Mouse (Mus musculus): ENCODE results near the gene Pigz. TPM values are rescaled to one million over a fixed set of nuclear protein-coding genes. Genes with fewer than 3 reads are reported as not detected.

Gene Pigz
- 2.1 and 2.8 TPM in 2 replicates for polyA plus RNA-seq (2016; fragmentation: Nextera tagmentation; extraction: Ambion mirVana)

DNA sequence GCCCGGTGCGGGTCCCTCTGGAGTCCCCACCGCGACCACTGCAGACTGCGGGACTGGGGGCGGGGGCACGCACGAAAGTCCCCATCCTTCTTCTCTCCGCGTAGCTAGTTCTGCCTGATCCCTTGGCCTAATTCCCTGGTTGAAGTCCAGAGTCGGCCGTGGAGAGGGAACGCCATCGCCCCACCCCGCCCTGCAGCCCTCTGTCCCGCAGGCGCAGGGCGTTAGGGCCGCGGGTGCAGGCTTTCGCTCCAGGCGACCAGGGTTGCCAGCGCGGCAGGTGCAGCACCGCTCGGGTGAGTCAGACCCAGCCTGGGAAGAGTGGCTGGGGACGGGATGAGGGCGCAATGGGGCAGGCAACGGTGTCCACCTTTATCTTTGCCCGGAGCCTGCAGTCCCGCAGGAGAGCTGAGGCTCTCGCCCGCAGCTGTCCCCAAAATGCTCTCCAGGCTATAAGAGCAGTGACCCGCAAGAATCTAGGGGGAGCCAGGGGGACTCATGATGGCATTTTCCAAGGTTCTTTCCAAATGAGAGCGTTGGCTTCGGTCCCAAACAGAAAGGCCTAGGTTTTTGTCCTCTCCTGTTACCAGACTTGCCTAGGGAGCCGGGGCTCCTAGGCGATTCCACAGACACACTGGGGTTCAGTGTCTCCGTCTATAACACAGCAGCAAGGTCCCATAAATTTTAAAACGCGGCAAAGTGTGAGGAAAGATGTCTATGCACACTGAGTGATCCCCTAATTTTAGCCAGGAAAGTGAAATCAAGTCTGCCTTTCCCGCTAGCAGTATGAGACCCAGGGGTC lies at the start of gene Pigz:
Gene Pigz, plus strand, starts transcription at position 101 of the 799 bp plus-strand sequence.
- H3K9me3 ChIP-seq (replicated peaks): no peaks in the 10 kb centered on the region
- no peaks in the 10 kb centered on the region for H3K36me3 ChIP-seq
- H3K27ac ChIP-seq: peak within 1 kb of the TSS; percentile 92
- ATAC-seq (ENCODE audit: low FRiP score): peak; percentile 33
- peak within 1 kb of the TSS; percentile 78 for H3K4me2 ChIP-seq (replicated peaks)
- H3K27me3 ChIP-seq: peaks cover 35% of the 10 kb centered on the region
- H3K4me1 ChIP-seq: peaks cover 33% of the 10 kb centered on the region
- H3K4me3 ChIP-seq: peak within 1 kb of the TSS; percentile 45
- H3K9ac ChIP-seq: peak within 1 kb of the TSS; percentile 58
- WGBS: 5% methylated on average over 42 of the region's 42 CpGs

- Histone ChIP-seq H3K4me2 (replicated peaks) (0 out of 2 replicates have a peak overlapping the region, but pooled peaks have one; percentile 15), H3K4me1 (peaks cover 20% of the 10 kb centered on the region), H3K9ac (no peak overlapping the region), H3K36me3 (no peaks in the 10 kb centered on the region), H3K4me3 (no peak overlapping the region), H3K27ac (no peak overlapping the region), H3K27me3 (no peaks in the 10 kb centered on the region; the same call in 1 of the 2 replicates), H3K9me3 (replicated peaks) (no peaks in the 10 kb centered on the region)
- 27% methylated on average over 6 of the region's 6 CpGs for WGBS
- ATAC-seq (ENCODE audit: low FRiP score): peak; percentile 44; the same call in 1 of the 2 replicates
These were observed 49.7 kb upstream of the Pigz start for GRCm38 (mm10) chr16:31883902-31884301.

DNA sequence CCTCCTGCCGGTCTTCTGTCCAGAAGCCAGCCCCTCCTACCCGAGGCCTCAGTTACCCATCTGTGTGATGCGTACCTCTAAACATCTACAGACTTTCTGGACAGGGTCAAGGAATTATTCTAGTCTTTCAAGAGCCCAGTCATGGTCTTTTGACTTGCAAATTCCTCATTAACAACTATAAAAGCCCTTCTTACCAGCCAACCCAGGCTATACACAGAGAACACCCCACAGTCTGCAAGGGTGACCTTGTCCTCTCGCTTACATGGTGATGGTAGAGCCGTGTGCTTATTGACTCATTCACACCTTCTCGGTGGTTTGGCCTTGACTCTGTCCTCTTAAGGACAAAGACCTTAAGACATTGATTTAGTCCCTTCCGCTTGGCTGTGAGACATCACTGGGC lies 42.7 kb upstream of the Pigz start:
- Histone ChIP-seq H3K4me3 (no peak overlapping the region), H3K9ac (no peak overlapping the region), H3K36me3 (no peaks in the 10 kb centered on the region), H3K27ac (no peak overlapping the region), H3K9me3 (replicated peaks) (no peaks in the 10 kb centered on the region), H3K4me1 (0 out of 2 replicates have a peak, but pooled peaks cover 3% of the 10 kb centered on the region), H3K27me3 (no peaks in the 10 kb centered on the region), H3K4me2 (replicated peaks) (no peak overlapping the region)
- WGBS: 56% methylated on average over 7 of the region's 7 CpGs
- ATAC-seq (ENCODE audit: low FRiP score): no peak

DNA sequence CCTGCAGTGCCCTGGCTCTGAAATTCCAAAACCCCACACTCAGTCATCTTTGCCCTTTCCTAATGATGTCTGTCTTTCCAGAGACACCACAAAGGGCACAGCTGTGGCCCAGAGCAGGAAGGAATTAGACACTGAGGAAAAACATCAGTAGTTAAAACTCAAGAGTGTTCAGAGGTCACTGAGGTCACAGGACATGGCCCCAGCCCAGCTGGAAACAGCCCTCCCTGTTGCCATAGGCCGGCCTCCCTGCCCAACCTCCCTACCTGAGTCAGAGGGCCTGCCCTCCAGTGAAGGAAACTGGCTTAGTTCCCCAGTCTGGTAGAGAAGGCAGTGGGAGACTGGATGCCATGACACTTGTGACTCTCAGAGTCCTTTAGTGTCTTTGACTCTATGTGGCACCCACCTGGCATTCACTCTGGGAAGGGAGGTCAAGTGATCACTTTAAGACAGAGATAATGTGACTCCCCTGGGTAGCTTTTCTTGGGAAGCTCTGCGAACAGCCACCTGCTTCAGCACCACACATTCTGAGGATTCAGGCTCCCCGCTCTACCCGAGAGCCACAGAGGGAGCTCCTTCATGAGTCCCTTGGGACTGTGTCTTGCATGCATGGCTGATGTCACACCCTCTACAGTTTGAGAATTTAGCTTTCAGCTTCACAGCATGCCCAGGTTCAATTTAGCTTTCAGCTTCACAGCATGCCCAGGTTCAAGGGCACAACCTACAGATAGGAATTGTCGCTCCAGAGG lies 40.1 kb upstream of the Pigz start:
- ATAC-seq (ENCODE audit: low FRiP score): no peak
- 60% methylated on average over 5 of the region's 5 CpGs for WGBS
- peaks cover 21% of the 10 kb centered on the region for H3K4me1 ChIP-seq

DNA sequence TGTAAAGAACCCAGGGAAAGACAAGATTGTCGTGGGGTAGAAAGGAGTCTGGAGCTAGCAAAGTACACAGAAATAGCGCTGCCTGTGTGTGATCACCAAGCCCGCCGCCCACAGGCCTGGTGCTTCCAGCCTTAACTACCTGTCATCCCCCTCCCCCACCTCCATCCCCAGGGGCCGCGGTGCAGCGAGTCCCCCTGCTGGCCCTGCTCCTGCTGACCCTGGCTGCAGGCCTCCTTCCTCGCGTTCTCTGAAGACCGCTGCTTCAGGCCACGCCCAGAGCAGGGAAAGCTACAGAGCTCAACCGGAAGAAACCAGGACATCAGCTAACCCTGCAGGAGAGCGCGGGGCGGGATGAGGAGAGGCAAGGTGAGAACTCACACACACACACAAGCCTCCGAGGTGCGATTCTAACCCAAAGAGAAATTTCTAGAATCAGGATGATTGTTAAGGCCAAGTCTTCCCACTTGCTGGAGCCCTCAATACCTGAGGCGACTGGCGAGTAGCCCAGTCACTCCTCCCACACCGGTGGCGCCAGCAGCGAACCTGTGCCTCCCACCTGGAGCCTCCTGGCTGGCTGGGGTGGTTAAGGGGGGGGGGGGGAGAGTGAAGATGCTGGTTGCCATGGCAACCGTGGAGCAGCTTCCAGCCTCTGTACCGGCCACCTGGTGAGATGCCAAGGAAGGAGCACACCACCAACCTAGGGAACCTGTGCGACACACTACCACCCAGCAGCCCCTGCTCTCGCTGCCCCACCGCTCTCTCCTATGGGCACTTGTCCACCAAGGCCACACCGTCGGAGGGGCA lies 36.5 kb upstream of the Pigz start:
- Histone ChIP-seq H3K4me2 (replicated peaks) (peak overlapping the region; percentile 53), H3K4me1 (peaks cover 24% of the 10 kb centered on the region), H3K9ac (no peak overlapping the region), H3K27ac (peak overlapping the region; percentile 57; the same call in 1 of the 2 replicates), H3K36me3 (no peaks in the 10 kb centered on the region), H3K27me3 (no peaks in the 10 kb centered on the region), H3K9me3 (replicated peaks) (peaks cover 10% of the 10 kb centered on the region), H3K4me3 (peak overlapping the region; percentile 16; the same call in 1 of the 2 replicates)
- peak; percentile 45 for ATAC-seq (ENCODE audit: low FRiP score)
- 16% methylated on average over 29 of the region's 29 CpGs for WGBS

More for the DNA sequence above, 40.1 kb upstream of the Pigz start:
- no peak overlapping the region for H3K4me3 ChIP-seq
- no peaks in the 10 kb centered on the region for H3K9me3 ChIP-seq (replicated peaks)
- no peaks in the 10 kb centered on the region for H3K27me3 ChIP-seq
- H3K36me3 ChIP-seq: no peaks in the 10 kb centered on the region
- no peak overlapping the region for H3K27ac ChIP-seq
- H3K9ac ChIP-seq: no peak overlapping the region
- no peak overlapping the region for H3K4me2 ChIP-seq (replicated peaks)

GRCm38 (mm10) chr16:31898546-31899326 lies 34.9 kb upstream of the Pigz start:
- 0 out of 2 replicates have a peak overlapping the region, but pooled peaks have one; percentile 1 for H3K27ac ChIP-seq
- 71% methylated on average over 18 of the region's 18 CpGs for WGBS
- H3K9ac ChIP-seq: no peak overlapping the region
- ATAC-seq (ENCODE audit: low FRiP score): peak; percentile 74
- H3K9me3 ChIP-seq (replicated peaks): peaks cover 10% of the 10 kb centered on the region
- no peaks in the 10 kb centered on the region for H3K27me3 ChIP-seq
- H3K36me3 ChIP-seq: no peaks in the 10 kb centered on the region
- peaks cover 21% of the 10 kb centered on the region for H3K4me1 ChIP-seq
- H3K4me2 ChIP-seq (replicated peaks): no peak overlapping the region
- no peak overlapping the region for H3K4me3 ChIP-seq

DNA sequence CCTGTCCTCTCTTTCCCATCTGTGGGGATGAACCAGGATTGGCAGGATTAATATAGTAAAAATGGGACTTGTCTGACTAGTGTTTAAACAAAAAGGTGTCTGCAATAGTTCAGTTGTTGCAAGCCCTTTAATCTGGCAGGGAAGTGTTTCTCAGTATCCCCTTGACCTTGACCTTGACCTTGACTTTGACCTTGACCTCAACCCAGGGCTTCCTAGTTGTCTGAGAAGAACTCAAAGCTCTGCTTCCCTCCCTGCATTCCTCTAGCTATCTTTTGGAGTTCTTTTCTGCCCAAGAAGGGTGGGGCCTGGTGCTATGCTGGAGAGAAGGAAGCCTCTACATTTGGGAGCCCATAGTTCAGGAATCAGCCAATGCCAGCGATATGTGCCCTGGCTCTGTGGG lies 31.8 kb upstream of the Pigz start:
- Histone ChIP-seq H3K4me2 (replicated peaks) (no peak overlapping the region), H3K4me3 (no peak overlapping the region), H3K4me1 (peaks cover 32% of the 10 kb centered on the region), H3K9ac (no peak overlapping the region), H3K27me3 (no peaks in the 10 kb centered on the region; the same call in 1 of the 2 replicates), H3K9me3 (replicated peaks) (peaks cover 10% of the 10 kb centered on the region), H3K36me3 (no peaks in the 10 kb centered on the region), H3K27ac (no peak overlapping the region)
- ATAC-seq (ENCODE audit: low FRiP score): no peak
- WGBS: 92% methylated on average over 1 of the region's 1 CpGs

- 91% methylated on average over 8 of the region's 8 CpGs for WGBS
- ATAC-seq (ENCODE audit: low FRiP score): no peak
- Histone ChIP-seq H3K9me3 (replicated peaks) (peaks cover 10% of the 10 kb centered on the region), H3K36me3 (no peaks in the 10 kb centered on the region), H3K4me2 (replicated peaks) (no peak overlapping the region), H3K27me3 (no peaks in the 10 kb centered on the region; the same call in 1 of the 2 replicates), H3K4me3 (no peak overlapping the region), H3K27ac (no peak overlapping the region), H3K9ac (no peak overlapping the region), H3K4me1 (peaks cover 21% of the 10 kb centered on the region)
These were observed 30.4 kb upstream of the Pigz start for GRCm38 (mm10) chr16:31903239-31903638.

DNA sequence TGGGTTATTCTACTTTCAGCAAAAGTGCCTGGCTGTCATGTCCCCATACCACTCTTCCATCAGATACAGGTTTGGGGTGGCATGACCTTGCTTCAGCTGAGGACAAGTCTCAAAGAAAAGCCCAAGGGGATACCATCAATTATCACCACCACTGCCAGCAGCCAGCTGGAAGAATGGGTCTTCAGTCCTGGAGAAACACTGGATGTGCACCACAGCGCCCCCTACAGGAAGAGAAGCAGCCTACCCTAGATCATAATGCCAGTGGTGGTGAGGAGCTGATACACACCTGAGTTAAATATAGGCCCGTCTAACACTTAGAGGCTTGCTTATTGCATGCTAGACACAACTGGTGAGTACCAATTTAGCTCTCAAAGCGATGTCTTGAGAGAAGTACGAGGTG lies 28.3 kb upstream of the Pigz start:
- ATAC-seq (ENCODE audit: low FRiP score): no peak
- H3K27ac ChIP-seq: no peak overlapping the region
- H3K27me3 ChIP-seq: no peaks in the 10 kb centered on the region; the same call in 1 of the 2 replicates
- H3K4me2 ChIP-seq (replicated peaks): no peak overlapping the region
- no peaks in the 10 kb centered on the region for H3K36me3 ChIP-seq
- peaks cover 15% of the 10 kb centered on the region for H3K4me1 ChIP-seq
- 80% methylated on average over 4 of the region's 4 CpGs for WGBS
- H3K9ac ChIP-seq: no peak overlapping the region
- peaks cover 2% of the 10 kb centered on the region for H3K9me3 ChIP-seq (replicated peaks)
- H3K4me3 ChIP-seq: no peak overlapping the region

- peaks cover 15% of the 10 kb centered on the region for H3K4me1 ChIP-seq
- ATAC-seq (ENCODE audit: low FRiP score): 0 out of 2 replicates have a peak, but pooled peaks have one; percentile 16
- peak overlapping the region; percentile 43 for H3K4me2 ChIP-seq (replicated peaks)
- peak overlapping the region; percentile 17; the same call in 1 of the 2 replicates for H3K27ac ChIP-seq
- WGBS: 35% methylated on average over 20 of the region's 20 CpGs
- no peaks in the 10 kb centered on the region for H3K9me3 ChIP-seq (replicated peaks)
- H3K36me3 ChIP-seq: no peaks in the 10 kb centered on the region
- 0 out of 2 replicates have a peak overlapping the region, but pooled peaks have one; percentile 8 for H3K4me3 ChIP-seq
- no peaks in the 10 kb centered on the region; the same call in 1 of the 2 replicates for H3K27me3 ChIP-seq
- H3K9ac ChIP-seq: peak overlapping the region; percentile 19; the same call in 1 of the 2 replicates
These were observed 27.5 kb upstream of the Pigz start for GRCm38 (mm10) chr16:31905891-31906825.
